Mouse (Mus musculus): ENCODE results near the gene Tor4a.

Tor4a gene

GRCm38 (mm10) chr2:25186575-25186930 is 10.1 kb downstream of the Tor4a start:
- DNase-seq = no peak

GRCm38 (mm10) chr2:25185625-25186574 is 10.8 kb downstream of the Tor4a start:
- DNase-seq = peak; percentile 63

GRCm38 (mm10) chr2:25184496-25184895 is 12.2 kb downstream of the Tor4a start:
- no peak for DNase-seq

- peak; percentile 46 for DNase-seq
These were observed 13.3 kb downstream of the Tor4a start for GRCm38 (mm10) chr2:25183336-25183735.

- DNase-seq = no peak
These were observed 14.0 kb downstream of the Tor4a start for GRCm38 (mm10) chr2:25182664-25183063.

- DNase-seq = no peak
These were observed 14.7 kb downstream of the Tor4a start for GRCm38 (mm10) chr2:25181891-25182397.

- DNase-seq = peak; percentile 66
These were observed 15.5 kb downstream of the Tor4a start for GRCm38 (mm10) chr2:25180973-25181890.

- DNase-seq = peak; percentile 92
These were observed 16.2 kb downstream of the Tor4a start, which contains the start of gene Nrarp for GRCm38 (mm10) chr2:25180478-25180903. TSS of gene Nrarp (plus strand) at chr2:25180758.

GRCm38 (mm10) chr2:25179566-25180217 is 17.0 kb downstream of the Tor4a start:
- DNase-seq = no peak

- DNase-seq = no peak
These were observed 18.3 kb downstream of the Tor4a start for GRCm38 (mm10) chr2:25178285-25178972.

GRCm38 (mm10) chr2:25177685-25178084 is 19.0 kb downstream of the Tor4a start:
- no peak for DNase-seq

- DNase-seq = no peak
These were observed 19.6 kb downstream of the Tor4a start for GRCm38 (mm10) chr2:25177076-25177475.

- no peak for DNase-seq
These were observed 20.1 kb downstream of the Tor4a start for GRCm38 (mm10) chr2:25176573-25176972.

GRCm38 (mm10) chr2:25175690-25176078 is 21.0 kb downstream of the Tor4a start:
- no peak for DNase-seq

- DNase-seq = no peak
These were observed 21.6 kb downstream of the Tor4a start for GRCm38 (mm10) chr2:25174866-25175689.

GRCm38 (mm10) chr2:25173821-25174220 is 22.9 kb downstream of the Tor4a start:
- no peak for DNase-seq

GRCm38 (mm10) chr2:25172629-25173028 is 24.1 kb downstream of the Tor4a start:
- DNase-seq = no peak

- no peak for DNase-seq
These were observed 24.9 kb downstream of the Tor4a start for GRCm38 (mm10) chr2:25171769-25172153.

GRCm38 (mm10) chr2:25171101-25171768 is 25.5 kb downstream of the Tor4a start:
- DNase-seq = no peak

- no peak for DNase-seq
These were observed 26.2 kb downstream of the Tor4a start for GRCm38 (mm10) chr2:25170326-25171100.

Data from thymus, postnatal 25 days (tissue).